Mouse (Mus musculus) lung, adult 2 months (tissue): Measurements from ENCODE around the gene Arl15. TPM values are rescaled to one million over a fixed set of nuclear protein-coding genes. Genes with fewer than 3 reads are reported as not detected.

Source experiments
- DNase-seq: peaks from one replicate; pipeline ENCODE4 v3.0.0; 2022
- H3K4me1 ChIP-seq: fragments of 200-500 bp; 2 replicates; pipeline ENCODE4 v1.6.1; 2011; ENCODE audit warnings: low read length; ENCODE audit not compliant: control insufficient read depth, insufficient read depth
- H3K4me3 ChIP-seq: fragments of 200-500 bp; replicated peaks from 2 replicates; pipeline ENCODE3; 2011; ENCODE audit warnings: low read depth, mild to moderate bottlenecking, control low read depth, low read length; ENCODE audit errors: extremely low read depth
- CTCF ChIP-seq: fragments of 200-500 bp; IDR thresholded peaks from 2 replicates; pipeline ENCODE4 v1.5.1; 2011; ENCODE audit warnings: mild to moderate bottlenecking, low read length, control low read depth; ENCODE audit not compliant: insufficient read depth
- POLR2A ChIP-seq: fragments of 200-500 bp; IDR thresholded peaks from 2 replicates; pipeline ENCODE4 v1.6.1; 2011; ENCODE audit warnings: low read depth, mild to moderate bottlenecking, control low read depth, low read length, borderline replicate concordance; ENCODE audit errors: extremely low read depth
- WGBS: fragments of 180-500 bp; shearing (Covaris S2); methylation state at CpG from one replicate; pipeline ENCODE4 v1.1.7; 2018; 5-methylcytosine and 5-hydroxymethylcytosine counted together
- polyA plus RNA-seq: library from polyadenylated mRNA; depleted of rRNA; stranded (reverse); fragments of >200 nt; gene quantifications from 2 replicates; pipeline ENCODE4 v1.2.3, GENCODE M21; 2012

Arl15 gene
- polyA plus RNA-seq, 1 experiment = 15.1 TPM

DNA sequence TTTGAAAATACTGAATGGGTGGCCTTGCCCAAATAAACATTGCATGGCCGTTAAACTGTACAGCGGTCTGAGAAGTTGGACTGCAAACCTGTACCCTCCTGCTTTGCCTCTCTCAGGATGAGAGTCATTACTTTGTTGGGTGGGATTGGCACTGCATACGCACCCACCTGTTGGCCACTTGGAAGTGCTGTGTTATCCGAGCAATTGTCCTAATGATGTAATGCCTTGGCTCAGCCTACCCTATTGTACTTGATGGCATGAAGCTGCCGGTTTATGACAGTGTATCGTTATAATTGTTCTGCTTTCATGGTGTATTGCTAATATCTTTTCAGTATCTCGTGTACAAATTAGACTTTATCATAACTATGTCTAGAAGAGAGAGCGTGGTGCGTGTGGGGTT, 103.6 kb downstream of the Arl15 start:
- WGBS = 43% methylated on average over 9 of the region's 9 CpGs
- TF ChIP-seq POLR2A (no peak), CTCF (no peak)
- Histone ChIP-seq H3K4me3 (no peak overlapping the region), H3K4me1 (peaks cover 5% of the 10 kb centered on the region)
- no peak for DNase-seq

GRCm38 (mm10) chr13:113901001-113901545, 106.8 kb downstream of the Arl15 start:
- TF ChIP-seq POLR2A = no peak
- TF ChIP-seq CTCF = no peak
- 65% methylated on average over 11 of the region's 11 CpGs for WGBS
- no peak for DNase-seq
- Histone ChIP-seq H3K4me1 (peaks cover 10% of the 10 kb centered on the region), H3K4me3 (no peak overlapping the region)

DNA sequence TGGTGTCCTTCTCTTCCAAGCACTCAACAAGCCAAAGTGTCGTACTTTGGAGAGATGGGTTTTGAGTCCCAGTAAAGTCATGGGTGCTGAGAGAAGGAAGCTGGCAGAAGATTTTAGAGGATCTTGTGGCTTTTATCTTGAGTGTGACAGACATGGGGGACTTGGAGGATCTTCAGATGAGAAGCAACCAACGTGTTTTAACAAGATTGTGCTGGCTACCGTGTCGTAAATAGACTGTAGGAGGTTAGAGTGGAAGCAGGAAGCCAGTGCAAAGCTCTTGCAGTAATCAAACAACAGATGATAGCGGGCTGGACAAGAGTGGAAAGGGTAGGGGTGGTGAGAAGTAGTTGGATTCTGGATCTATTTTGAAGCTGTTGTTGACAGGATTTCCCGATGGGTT, 109.0 kb downstream of the Arl15 start:
- no peak for DNase-seq
- TF ChIP-seq CTCF = no peak
- no peak for TF ChIP-seq POLR2A
- Histone ChIP-seq H3K4me3 (no peak overlapping the region), H3K4me1 (peaks cover 8% of the 10 kb centered on the region)
- 44% methylated on average over 6 of the region's 6 CpGs for WGBS

DNA sequence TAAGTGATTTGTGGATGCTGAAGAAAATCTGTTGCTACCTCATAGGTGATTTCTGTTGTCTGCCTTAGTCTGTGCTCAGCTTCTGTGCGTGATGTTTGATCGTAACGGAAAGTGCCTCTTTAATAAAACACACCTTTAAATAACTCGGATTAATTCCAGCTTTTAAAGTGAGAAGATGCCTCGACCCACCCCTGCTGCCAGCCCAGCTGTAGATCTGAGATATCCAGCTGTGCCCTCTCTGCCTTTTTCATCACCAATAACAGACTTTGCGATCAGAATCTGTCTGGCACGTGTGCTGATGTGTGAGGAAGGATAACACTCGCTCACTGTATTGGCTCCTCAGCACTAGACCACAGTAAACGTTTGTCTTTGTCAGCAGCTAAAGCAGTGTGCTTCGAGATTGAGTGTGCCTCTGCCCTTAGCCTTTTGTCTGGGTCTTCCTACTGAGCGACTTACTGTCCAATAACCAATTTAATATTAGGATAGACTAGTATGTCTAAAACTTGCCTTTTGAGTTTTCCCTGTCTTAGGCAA, 117.7 kb downstream of the Arl15 start:
- TF ChIP-seq CTCF (no peak), POLR2A (no peak)

DNA sequence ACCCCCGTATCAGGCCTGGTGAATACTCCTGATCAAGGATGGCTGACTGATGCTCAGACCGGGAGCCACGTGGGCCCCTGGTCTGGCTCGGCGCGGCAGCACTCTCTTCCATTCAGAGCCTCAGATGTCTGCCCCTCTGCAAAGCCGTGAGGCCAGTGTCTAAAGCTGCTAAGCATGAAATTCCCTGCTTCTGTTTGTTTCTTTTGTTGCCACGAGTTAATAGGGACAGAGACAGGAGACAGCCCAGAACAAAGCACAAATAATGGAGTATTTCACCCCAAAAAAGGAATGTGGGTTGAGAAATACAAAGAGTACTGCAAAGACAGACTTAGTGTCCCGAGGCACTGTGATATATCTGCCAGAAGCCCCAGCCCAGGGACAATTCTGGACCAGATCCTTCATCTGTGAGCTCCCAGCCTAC, 120.3 kb downstream of the Arl15 start:
- Histone ChIP-seq H3K4me1 (no peaks in the 10 kb centered on the region; the same call in 1 of the 2 replicates), H3K4me3 (no peak overlapping the region)
- DNase-seq = no peak
- TF ChIP-seq POLR2A (no peak), CTCF (no peak)
- 80% methylated on average over 9 of the region's 9 CpGs for WGBS

More for the DNA sequence above, 117.7 kb downstream of the Arl15 start:
- DNase-seq = no peak
- H3K4me3 ChIP-seq = no peak overlapping the region
- H3K4me1 ChIP-seq = no peaks in the 10 kb centered on the region; the same call in 1 of the 2 replicates
- WGBS = 73% methylated on average over 11 of the region's 11 CpGs

DNA sequence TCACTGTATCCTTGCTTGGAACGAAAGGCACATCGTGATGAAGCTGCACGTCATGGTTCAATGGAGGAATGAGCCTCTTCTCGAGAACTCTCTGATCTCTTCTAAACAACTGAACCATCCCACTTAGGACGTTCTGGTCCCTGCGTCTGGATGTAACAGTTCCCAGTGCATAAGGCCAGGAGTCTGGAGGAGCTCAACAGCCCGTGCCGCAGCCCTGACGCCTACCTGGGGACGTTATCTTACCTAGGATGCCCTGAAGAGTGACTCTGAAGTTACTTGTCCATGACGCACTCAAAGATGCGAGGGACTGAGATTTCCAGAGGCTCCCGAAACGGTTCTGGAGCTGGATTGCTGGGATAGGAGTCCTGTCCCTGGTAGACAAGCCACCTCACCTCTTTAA, 121.4 kb downstream of the Arl15 start:
- DNase-seq = no peak
- H3K4me3 ChIP-seq = no peak overlapping the region
- no peak for TF ChIP-seq CTCF
- TF ChIP-seq POLR2A = no peak
- WGBS = 91% methylated on average over 14 of the region's 14 CpGs
- H3K4me1 ChIP-seq = no peaks in the 10 kb centered on the region

DNA sequence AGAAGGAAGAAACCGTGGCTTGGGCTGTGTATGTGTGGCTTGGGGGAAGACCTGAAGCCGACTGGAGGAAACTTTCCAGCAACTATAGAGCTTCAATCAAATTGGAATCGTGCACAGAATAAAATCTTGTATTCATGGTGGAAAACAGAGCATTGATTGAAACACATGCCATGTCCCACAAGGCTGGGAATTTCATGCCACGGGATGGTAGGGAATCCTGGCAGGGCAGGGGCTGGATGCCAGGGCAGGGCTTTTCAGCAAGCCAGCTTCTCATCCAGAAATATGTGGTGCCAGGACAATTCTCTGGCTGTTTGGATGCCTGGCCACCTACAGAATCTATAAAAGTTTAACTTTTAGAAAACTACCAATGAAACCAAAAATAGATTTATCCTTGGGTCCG, 122.5 kb downstream of the Arl15 start:
- no peaks in the 10 kb centered on the region for H3K4me1 ChIP-seq
- H3K4me3 ChIP-seq = no peak overlapping the region
- TF ChIP-seq POLR2A (no peak), CTCF (no peak)
- DNase-seq = no peak
- WGBS = 87% methylated on average over 5 of the region's 5 CpGs

GRCm38 (mm10) chr13:113917376-113917775, 123.1 kb downstream of the Arl15 start:
- WGBS = 81% methylated on average over 6 of the region's 6 CpGs
- TF ChIP-seq CTCF = no peak
- no peak for TF ChIP-seq POLR2A
- no peak for DNase-seq
- Histone ChIP-seq H3K4me1 (no peaks in the 10 kb centered on the region), H3K4me3 (no peak overlapping the region)

- TF ChIP-seq POLR2A (no peak), CTCF (no peak)
- Histone ChIP-seq H3K4me3 (no peak overlapping the region), H3K4me1 (no peaks in the 10 kb centered on the region)
- 86% methylated on average over 15 of the region's 15 CpGs for WGBS
- DNase-seq = no peak
Observed at GRCm38 (mm10) chr13:113917868-113918411, 123.6 kb downstream of the Arl15 start.

DNA sequence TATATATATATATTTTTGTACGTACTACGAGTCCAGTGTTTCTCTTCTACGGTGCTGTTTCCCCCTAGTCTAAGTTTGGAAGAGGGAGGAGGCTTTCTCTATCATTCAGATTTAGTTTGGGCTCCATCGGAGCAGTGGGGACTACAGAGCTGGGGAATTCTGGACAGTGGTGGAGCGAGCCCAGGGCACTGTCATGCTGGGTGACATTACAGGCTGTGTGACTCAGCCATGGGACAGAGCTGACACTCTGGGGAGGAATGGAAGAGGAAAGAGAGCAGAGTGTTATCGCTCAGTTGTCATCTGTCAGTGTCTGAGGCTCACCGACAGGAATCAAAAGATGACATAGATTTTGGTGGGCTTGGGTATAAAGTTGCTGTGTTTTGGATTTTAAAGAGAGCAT, 124.4 kb downstream of the Arl15 start:
- WGBS = 87% methylated on average over 7 of the region's 7 CpGs

DNA sequence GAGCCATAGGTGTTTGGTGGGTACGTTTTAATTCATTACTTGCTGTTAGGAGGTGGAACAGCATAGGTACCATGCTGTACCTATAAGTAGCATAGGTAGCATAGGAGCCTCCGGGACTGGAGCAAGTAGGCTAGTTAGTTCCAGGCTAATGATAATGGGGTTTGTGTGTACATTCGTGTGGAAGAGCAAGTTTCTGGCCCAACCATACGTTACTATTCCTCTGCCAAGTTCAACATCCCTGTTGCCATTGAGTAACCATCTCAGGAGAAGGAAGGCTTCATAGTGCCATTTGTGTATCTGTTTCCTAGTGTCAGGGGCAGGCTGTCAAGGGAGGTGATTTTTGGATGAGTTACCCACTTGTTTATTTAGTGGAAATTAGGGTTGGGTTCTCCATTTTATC, 141.4 kb downstream of the Arl15 start:
- Histone ChIP-seq H3K4me1 (peaks cover 8% of the 10 kb centered on the region), H3K4me3 (no peak overlapping the region)
- DNase-seq = no peak
- 87% methylated on average over 4 of the region's 4 CpGs for WGBS
- TF ChIP-seq CTCF (no peak), POLR2A (no peak)

More for the DNA sequence above, 124.4 kb downstream of the Arl15 start:
- Histone ChIP-seq H3K4me1 (no peaks in the 10 kb centered on the region), H3K4me3 (no peak overlapping the region)
- DNase-seq = no peak
- TF ChIP-seq CTCF = no peak
